ENCODE assay signal across 8 mouse cellular contexts in the genomic region with DNA sequence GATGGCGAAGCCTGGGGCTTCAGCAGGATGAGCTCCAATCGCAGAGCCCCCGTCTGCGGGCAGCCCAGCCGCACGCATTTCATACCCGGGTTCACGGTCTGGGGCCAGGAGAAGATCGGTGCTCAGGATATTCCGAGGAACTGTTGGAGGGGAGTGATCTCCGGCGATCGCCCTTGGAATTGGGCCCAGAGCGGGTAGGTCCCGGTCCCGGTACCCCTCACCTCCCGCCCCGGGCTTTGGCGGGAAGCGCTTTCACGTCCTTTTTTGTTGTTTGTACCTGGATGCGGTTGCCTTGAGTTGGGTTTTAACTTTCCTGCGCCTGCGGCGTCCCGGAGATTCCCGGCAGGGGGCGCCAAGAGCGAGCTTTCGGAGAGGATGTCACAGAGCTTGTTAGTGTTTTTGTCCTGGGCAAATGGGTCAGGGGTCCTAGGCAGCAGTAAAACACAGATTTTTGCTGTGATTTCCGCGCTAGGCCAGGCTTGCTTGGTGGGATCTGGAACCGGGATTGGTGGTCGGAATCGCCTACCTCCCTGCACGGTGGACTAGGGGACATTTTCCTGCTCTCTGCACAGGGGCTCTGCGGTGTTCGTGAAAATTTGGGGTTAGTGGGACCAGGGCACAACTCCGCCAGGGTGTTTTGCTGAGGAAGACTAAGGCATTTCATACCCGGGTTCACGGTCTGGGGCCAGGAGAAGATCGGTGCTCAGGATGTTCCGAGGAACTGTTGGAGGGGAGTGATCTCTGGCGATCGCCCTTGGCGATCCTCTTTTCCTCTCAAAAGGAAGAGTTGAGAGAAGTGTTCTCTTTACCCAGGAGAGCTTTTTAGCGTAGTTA. TPM values are rescaled to one million over a fixed set of nuclear protein-coding genes. Genes with fewer than 3 reads are reported as not detected.
A peak's percentile ranks its signal among the peaks of the same experiment; 100 is the strongest.
DNase-seq lines count a peak whose midpoint lies in the region; ATAC-seq lines count a peak whose summit lies in the region.

No protein-coding gene starts in this region.

- under 1% methylated on average over 47 of the region's 47 CpGs for WGBS in embryonic facial prominence, embryonic 15.5 days
- under 1% methylated on average over 47 of the region's 47 CpGs for WGBS in heart, embryonic 11.5 days (ENCODE audit: insufficient replicate concordance)
- WGBS in kidney, embryonic 14.5 days: under 1% methylated on average over 47 of the region's 47 CpGs
- whole genome bisulfite sequencing in limb, embryonic 12.5 days: under 1% methylated on average over 47 of the region's 47 CpGs
- under 1% methylated on average over 47 of the region's 47 CpGs for WGBS in midbrain, embryonic 16.5 days

- H3K4me3 ChIP-seq in megakaryocyte, embryonic 14.5 days (replicated peaks): peak overlapping the region; percentile 73
- H3K4me3 ChIP-seq in embryonic facial prominence, embryonic 15.5 days (replicated peaks): peak overlapping the region; percentile 72
- peak overlapping the region; percentile 60 for H3K4me3 ChIP-seq in heart, embryonic 11.5 days (ENCODE audit: low read depth, low read length)
- peak overlapping the region; percentile 64 for H3K4me3 ChIP-seq in kidney, embryonic 14.5 days (ENCODE audit: low read length)
- H3K4me3 ChIP-seq in limb, embryonic 12.5 days (replicated peaks): peak overlapping the region; percentile 70
- peak overlapping the region; percentile 64 for H3K4me3 ChIP-seq in midbrain, embryonic 16.5 days (ENCODE audit: low read depth, low read length)

- H3K27me3 ChIP-seq in megakaryocyte, embryonic 14.5 days (replicated peaks): peaks cover 43% of the 10 kb centered on the region
- no peaks in the 10 kb centered on the region for H3K27me3 ChIP-seq in embryonic facial prominence, embryonic 15.5 days
- H3K27me3 ChIP-seq in heart, embryonic 11.5 days (ENCODE audit: control insufficient read depth, insufficient read depth, low read length): no peaks in the 10 kb centered on the region
- H3K27me3 ChIP-seq in kidney, embryonic 14.5 days (ENCODE audit: control insufficient read depth, insufficient read depth, low read length): no peaks in the 10 kb centered on the region
- no peaks in the 10 kb centered on the region for H3K27me3 ChIP-seq in limb, embryonic 12.5 days
- H3K27me3 ChIP-seq in midbrain, embryonic 16.5 days (ENCODE audit: control insufficient read depth, insufficient read depth, low read depth, low read length): peaks cover 3% of the 10 kb centered on the region; the same call in 1 of the 2 replicates

- peak; percentile 53 to 86 for DNase-seq in spleen, postnatal 4 days (ENCODE audit: low spot score in 2 of 2)

- peaks cover 17% of the 10 kb centered on the region for H3K4me1 ChIP-seq in megakaryocyte, embryonic 14.5 days
- peaks cover 29% of the 10 kb centered on the region for H3K4me1 ChIP-seq in embryonic facial prominence, embryonic 15.5 days
- H3K4me1 ChIP-seq in heart, embryonic 11.5 days (ENCODE audit: control insufficient read depth, insufficient read depth, low read length): peaks cover 11% of the 10 kb centered on the region; the same call in 1 of the 2 replicates
- H3K4me1 ChIP-seq in kidney, embryonic 14.5 days (ENCODE audit: control insufficient read depth, insufficient read depth, low read length): peaks cover 10% of the 10 kb centered on the region; the same call in 1 of the 2 replicates
- H3K4me1 ChIP-seq in limb, embryonic 12.5 days (replicated peaks): peaks cover 25% of the 10 kb centered on the region
- peaks cover 5% of the 10 kb centered on the region; the same call in 1 of the 2 replicates for H3K4me1 ChIP-seq in midbrain, embryonic 16.5 days (ENCODE audit: control insufficient read depth, insufficient read depth, low read length)

- H3K36me3 ChIP-seq in megakaryocyte, embryonic 14.5 days (replicated peaks; ENCODE audit: low read length): no peaks in the 10 kb centered on the region
- H3K36me3 ChIP-seq in embryonic facial prominence, embryonic 15.5 days: peaks cover 4% of the 10 kb centered on the region; the same call in 1 of the 2 replicates
- H3K36me3 ChIP-seq in heart, embryonic 11.5 days (ENCODE audit: control insufficient read depth, insufficient read depth, low read length): no peaks in the 10 kb centered on the region
- H3K36me3 ChIP-seq in kidney, embryonic 14.5 days (ENCODE audit: control insufficient read depth, insufficient read depth, low read length): peaks cover 2% of the 10 kb centered on the region; the same call in 1 of the 2 replicates
- peaks cover 5% of the 10 kb centered on the region for H3K36me3 ChIP-seq in limb, embryonic 12.5 days
- no peaks in the 10 kb centered on the region for H3K36me3 ChIP-seq in midbrain, embryonic 16.5 days (ENCODE audit: control insufficient read depth, insufficient read depth, low read length)

- H3K4me2 ChIP-seq in embryonic facial prominence, embryonic 15.5 days (replicated peaks): peak overlapping the region; percentile 94
- peak overlapping the region; percentile 100 for H3K4me2 ChIP-seq in heart, embryonic 11.5 days
- peak overlapping the region; percentile 95 for H3K4me2 ChIP-seq in kidney, embryonic 14.5 days (replicated peaks; ENCODE audit: low read depth, low read length)
- H3K4me2 ChIP-seq in limb, embryonic 12.5 days: peak overlapping the region; percentile 93
- H3K4me2 ChIP-seq in midbrain, embryonic 16.5 days (ENCODE audit: low read length): peak overlapping the region; percentile 96

- no peaks in the 10 kb centered on the region for H3K9me3 ChIP-seq in megakaryocyte, embryonic 14.5 days
- H3K9me3 ChIP-seq in embryonic facial prominence, embryonic 15.5 days (replicated peaks): no peaks in the 10 kb centered on the region
- no peaks in the 10 kb centered on the region for H3K9me3 ChIP-seq in heart, embryonic 11.5 days (replicated peaks; ENCODE audit: control insufficient read depth, low read length)
- no peaks in the 10 kb centered on the region for H3K9me3 ChIP-seq in kidney, embryonic 14.5 days (ENCODE audit: control insufficient read depth, low read length)
- no peaks in the 10 kb centered on the region for H3K9me3 ChIP-seq in limb, embryonic 12.5 days
- no peaks in the 10 kb centered on the region for H3K9me3 ChIP-seq in midbrain, embryonic 16.5 days (replicated peaks; ENCODE audit: control insufficient read depth, low read length, poor library complexity, severe bottlenecking)

- H3K9ac ChIP-seq in embryonic facial prominence, embryonic 15.5 days: peak overlapping the region; percentile 75
- peak overlapping the region; percentile 69 for H3K9ac ChIP-seq in heart, embryonic 11.5 days (ENCODE audit: low read depth, low read length)
- H3K9ac ChIP-seq in kidney, embryonic 14.5 days (ENCODE audit: low read depth, low read length): peak overlapping the region; percentile 74
- peak overlapping the region; percentile 81 for H3K9ac ChIP-seq in limb, embryonic 12.5 days (replicated peaks)
- H3K9ac ChIP-seq in midbrain, embryonic 16.5 days (ENCODE audit: low read depth, low read length): peak overlapping the region; percentile 74

- H3K27ac ChIP-seq in embryonic facial prominence, embryonic 15.5 days (replicated peaks): peak overlapping the region; percentile 81
- no peak overlapping the region for H3K27ac ChIP-seq in heart, embryonic 11.5 days (ENCODE audit: low read depth, low read length)
- no peak overlapping the region for H3K27ac ChIP-seq in kidney, embryonic 14.5 days (ENCODE audit: low read depth, low read length)
- H3K27ac ChIP-seq in limb, embryonic 12.5 days: peak overlapping the region; percentile 78
- no peak overlapping the region for H3K27ac ChIP-seq in midbrain, embryonic 16.5 days (ENCODE audit: low read length)

- no peak for ATAC-seq in megakaryocyte, adult 5-6 weeks (ENCODE audit: poor library complexity, severe bottlenecking)
- peak; percentile 37; the same call in 1 of the 2 replicates for ATAC-seq in embryonic facial prominence, embryonic 15.5 days (ENCODE audit: insufficient number of reproducible peaks, low FRiP score, low TSS enrichment, low read depth)
- ATAC-seq in heart, embryonic 11.5 days (replicated peaks; ENCODE audit: insufficient number of reproducible peaks, low FRiP score, low TSS enrichment): no peak
- peak; percentile 36 for ATAC-seq in kidney, embryonic 14.5 days (ENCODE audit: low FRiP score, low TSS enrichment)
- ATAC-seq in limb, embryonic 12.5 days (ENCODE audit: insufficient number of reproducible peaks, insufficient read depth, low FRiP score, low TSS enrichment, low read depth): 0 out of 2 replicates have a peak, but pooled peaks have one; percentile 13
- ATAC-seq in midbrain, embryonic 16.5 days: peak; percentile 59

RNA-seq across cellular contexts. Expression of gene Sema5a, which starts 1.4 kb away (rescaled TPM):
- not detected in 2 replicates for polyA plus RNA-seq in megakaryocyte, embryonic 14.5 days (2012; ENCODE audit: insufficient read depth, low replicate concordance)
- total RNA-seq in megakaryocyte, adult 5-6 weeks (2015): 0.02 and 0.04 TPM in 2 replicates
- 0.07 and 0.12 TPM in 2 replicates for total RNA-seq in megakaryocyte, adult 5-6 weeks (2017)
- polyA plus RNA-seq in embryonic facial prominence, embryonic 15.5 days (2015; fragmentation: Nextera tagmentation; extraction: Ambion mirVana): 28.6 and 30.8 TPM in 2 replicates
- 2.9 and 3.8 TPM in 2 replicates for polyA plus RNA-seq in heart, embryonic 11.5 days (2014; fragmentation: Nextera tagmentation; extraction: Ambion mirVana)
- polyA plus RNA-seq in kidney, embryonic 14.5 days (2014; fragmentation: Nextera tagmentation; extraction: Ambion mirVana): 19.1 and 30.2 TPM in 2 replicates
- 21.6 and 29.4 TPM in 2 replicates for polyA plus RNA-seq in limb, embryonic 12.5 days (2016; fragmentation: Nextera tagmentation; extraction: Ambion mirVana)
- polyA plus RNA-seq in midbrain, embryonic 16.5 days (2015; fragmentation: Nextera tagmentation; extraction: Ambion mirVana): 7.1 and 8.1 TPM in 2 replicates

Comparison
In these comparisons a context has a peak if more than half of its experiments do, and no peak if none do; other contexts are left out.
1. ATAC-seq: peak in embryonic facial prominence, embryonic 15.5 days (single experiment), kidney, embryonic 14.5 days (single experiment), limb, embryonic 12.5 days (single experiment) and midbrain, embryonic 16.5 days (single experiment); none in megakaryocyte, adult 5-6 weeks (single experiment) and heart, embryonic 11.5 days (single experiment).
2. H3K27ac ChIP-seq: peak in embryonic facial prominence, embryonic 15.5 days (single experiment) and limb, embryonic 12.5 days (single experiment); none in heart, embryonic 11.5 days (single experiment), kidney, embryonic 14.5 days (single experiment) and midbrain, embryonic 16.5 days (single experiment).
3. Peak in every context shown above with its lines, with median percentiles within 50 percentile points of each other: H3K4me3 ChIP-seq, H3K4me2 ChIP-seq and H3K9ac ChIP-seq.